ENCODE assay signal across 13 mouse cellular contexts in the genomic region with DNA sequence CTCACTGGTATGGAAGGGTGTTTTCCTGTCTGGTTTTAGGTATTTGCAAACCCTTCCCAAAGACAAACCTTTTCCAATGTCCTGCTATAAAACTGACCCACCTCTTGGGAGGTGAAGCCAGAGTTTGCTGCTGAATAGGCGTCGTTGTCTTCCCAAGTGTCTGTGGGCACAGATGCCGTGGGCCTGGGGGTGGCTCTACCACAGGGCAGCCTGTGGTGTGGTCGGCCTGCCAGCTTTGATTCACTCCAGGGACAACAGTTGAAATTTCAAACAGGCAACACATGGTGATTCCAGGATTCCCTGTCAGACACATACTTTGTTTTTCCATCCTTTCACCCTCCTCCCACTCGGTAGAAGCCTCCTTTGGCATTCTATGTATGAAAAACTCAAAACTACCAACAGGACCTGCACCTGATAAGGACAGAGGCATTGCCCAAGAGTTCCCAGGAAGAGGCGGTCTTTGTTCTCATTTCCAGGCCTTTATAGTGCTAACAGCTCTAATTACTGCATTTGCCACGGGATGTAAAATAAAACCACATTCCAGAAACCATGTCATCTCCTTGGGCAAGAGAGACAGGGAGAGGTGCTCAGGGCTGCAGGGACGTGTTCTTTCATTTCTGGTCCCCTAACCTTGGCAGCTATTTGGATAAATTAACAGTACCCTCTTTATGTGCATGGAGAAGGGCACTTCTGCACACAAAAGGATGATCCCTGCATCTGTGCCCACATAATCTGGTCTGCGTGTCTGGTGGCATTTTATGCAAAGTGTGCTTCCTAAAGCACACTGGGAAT. TPM values are rescaled to one million over a fixed set of nuclear protein-coding genes. Genes with fewer than 3 reads are reported as not detected.
DNase-seq lines count a peak whose midpoint lies in the region; ATAC-seq and TF ChIP-seq lines count a peak whose summit lies in the region.
"Had no signal": no experiment of that assay in that cellular context is flagged by ENCODE, and none has a peak within 500 bp of the region (broad histone marks: within the 10 kb centered on the region; RNA-seq: fewer than 3 reads in every experiment).

No protein-coding gene starts in this region.

- 0 out of 2 replicates have a peak, but pooled peaks cover 3% of the 10 kb centered on the region for H3K36me3 ChIP-seq in kidney, postnatal 0 days (ENCODE audit: insufficient read depth, low read length)
- no peaks in the 10 kb centered on the region for H3K36me3 ChIP-seq in embryonic facial prominence, embryonic 14.5 days (ENCODE audit: control insufficient read depth, insufficient read depth, low read length)
- H3K36me3 ChIP-seq in midbrain, embryonic 16.5 days (ENCODE audit: control insufficient read depth, insufficient read depth, low read length) = no peaks in the 10 kb centered on the region
- H3K36me3 ChIP-seq: lung, embryonic 15.5 days had no signal

- H3K27ac ChIP-seq in kidney, postnatal 0 days = no peak overlapping the region
- peak overlapping the region; percentile 12 for H3K27ac ChIP-seq in embryonic facial prominence, embryonic 14.5 days (replicated peaks; ENCODE audit: low read depth, low read length)
- H3K27ac ChIP-seq in midbrain, embryonic 16.5 days (ENCODE audit: low read length) = peak overlapping the region; percentile 60
- H3K27ac ChIP-seq: limb, embryonic 12.5 days; lung, embryonic 15.5 days had no signal

- H3K27me3 ChIP-seq in kidney, postnatal 0 days (ENCODE audit: insufficient read depth, low read length) = no peaks in the 10 kb centered on the region
- H3K27me3 ChIP-seq in embryonic facial prominence, embryonic 14.5 days (replicated peaks; ENCODE audit: control insufficient read depth, insufficient read depth, low read length) = no peaks in the 10 kb centered on the region
- no peaks in the 10 kb centered on the region for H3K27me3 ChIP-seq in midbrain, embryonic 16.5 days (ENCODE audit: control insufficient read depth, insufficient read depth, low read depth, low read length)
- H3K27me3 ChIP-seq: limb, embryonic 12.5 days; lung, embryonic 15.5 days had no signal

- no peak for TF ChIP-seq CTCF in kidney, postnatal 0 days (IDR thresholded peaks at IDR 0.05; ENCODE audit: low read depth)

- no peak overlapping the region for H3K4me3 ChIP-seq in kidney, postnatal 0 days (replicated peaks; ENCODE audit: low read depth, low read length)
- no peak overlapping the region for H3K4me3 ChIP-seq in embryonic facial prominence, embryonic 14.5 days (ENCODE audit: low read depth, low read length)
- H3K4me3 ChIP-seq in midbrain, embryonic 16.5 days (ENCODE audit: low read depth, low read length) = no peak overlapping the region
- H3K4me3 ChIP-seq: limb, embryonic 12.5 days; lung, embryonic 15.5 days had no signal

- H3K9ac ChIP-seq in kidney, postnatal 0 days (ENCODE audit: low read depth, low read length) = no peak overlapping the region
- H3K9ac ChIP-seq in embryonic facial prominence, embryonic 14.5 days (ENCODE audit: low read depth, low read length) = no peak overlapping the region
- H3K9ac ChIP-seq in midbrain, embryonic 16.5 days (ENCODE audit: low read depth, low read length) = no peak overlapping the region
- H3K9ac ChIP-seq: limb, embryonic 12.5 days; lung, embryonic 15.5 days had no signal

- no peak for ATAC-seq in kidney, postnatal 0 days (replicated peaks; ENCODE audit: low FRiP score, low read depth)
- peak; percentile 53; the same call in 1 of the 2 replicates for ATAC-seq in embryonic facial prominence, embryonic 14.5 days (ENCODE audit: low read depth)
- peak; percentile 48; the same call in 1 of the 2 replicates for ATAC-seq in midbrain, embryonic 16.5 days

- peak; percentile 58 for DNase-seq in kidney, postnatal 0 days (ENCODE audit: low spot score)
- DNase-seq in kidney, postnatal 14 days = no peak
- peak; percentile 31 for DNase-seq in R1 (ENCODE audit: low read depth, low spot score)
- peak; percentile 74 for DNase-seq in embryonic facial prominence, embryonic 14.5 days (ENCODE audit: low spot score)
- no peak for DNase-seq in spleen, postnatal 14 days (ENCODE audit: low spot score in 2 of 2)
- no peak for DNase-seq in right cerebral cortex, postnatal 10 days (ENCODE audit: low spot score in 2 of 2)
- DNase-seq: adrenal gland, adult 2 months; embryo, embryonic 11 days; heart, postnatal 36 days; thymus, adult 2 months had no signal

- no peaks in the 10 kb centered on the region for H3K4me1 ChIP-seq in kidney, postnatal 0 days (replicated peaks; ENCODE audit: insufficient read depth, low read length)
- H3K4me1 ChIP-seq in embryonic facial prominence, embryonic 14.5 days (ENCODE audit: control insufficient read depth, insufficient read depth, low read length) = peaks cover 12% of the 10 kb centered on the region
- H3K4me1 ChIP-seq in midbrain, embryonic 16.5 days (ENCODE audit: control insufficient read depth, insufficient read depth, low read length) = peaks cover 5% of the 10 kb centered on the region; the same call in 1 of the 2 replicates
- H3K4me1 ChIP-seq: lung, embryonic 15.5 days had no signal

- H3K9me3 ChIP-seq in kidney, postnatal 0 days (replicated peaks; ENCODE audit: low read length) = no peaks in the 10 kb centered on the region
- no peaks in the 10 kb centered on the region for H3K9me3 ChIP-seq in embryonic facial prominence, embryonic 14.5 days (ENCODE audit: control insufficient read depth, low read length)
- H3K9me3 ChIP-seq in midbrain, embryonic 16.5 days (replicated peaks; ENCODE audit: control insufficient read depth, low read length, poor library complexity, severe bottlenecking) = no peaks in the 10 kb centered on the region
- H3K9me3 ChIP-seq: limb, embryonic 12.5 days; lung, embryonic 15.5 days had no signal

- no peak overlapping the region for H3K4me2 ChIP-seq in kidney, postnatal 0 days (ENCODE audit: low read length)
- H3K4me2 ChIP-seq in embryonic facial prominence, embryonic 14.5 days (ENCODE audit: low read depth, low read length) = no peak overlapping the region
- no peak overlapping the region for H3K4me2 ChIP-seq in midbrain, embryonic 16.5 days (ENCODE audit: low read length)
- H3K4me2 ChIP-seq: limb, embryonic 12.5 days; lung, embryonic 15.5 days had no signal

- WGBS in kidney, postnatal 0 days = 33% methylated on average over 9 of the region's 9 CpGs
- WGBS in embryonic facial prominence, embryonic 14.5 days = 23% methylated on average over 9 of the region's 9 CpGs
- WGBS in midbrain, embryonic 16.5 days = 50% methylated on average over 9 of the region's 9 CpGs

RNA-seq across cellular contexts. Expression of gene Kremen1, which starts 10.1 kb away (rescaled TPM):
- 18.3 and 20.0 TPM in 2 replicates for polyA plus RNA-seq in kidney, postnatal 0 days (2015; fragmentation: Nextera tagmentation; extraction: Ambion mirVana)
- polyA plus RNA-seq in embryonic facial prominence, embryonic 14.5 days (2014; fragmentation: Nextera tagmentation; extraction: Ambion mirVana) = 24.1 and 26.7 TPM in 2 replicates
- 4.0 and 4.8 TPM in 2 replicates for polyA plus RNA-seq in midbrain, embryonic 16.5 days (2015; fragmentation: Nextera tagmentation; extraction: Ambion mirVana)

Comparison
In these comparisons a context has a peak if more than half of its experiments do, and no peak if none do; other contexts are left out.
1. DNase-seq: peak in kidney, postnatal 0 days (single experiment), R1 (single experiment) and embryonic facial prominence, embryonic 14.5 days (single experiment); none in kidney, postnatal 14 days (single experiment), spleen, postnatal 14 days (0 of 2) and right cerebral cortex, postnatal 10 days (0 of 2).